Mouse (Mus musculus): ENCODE measurements around the gene Btd.

DNA sequence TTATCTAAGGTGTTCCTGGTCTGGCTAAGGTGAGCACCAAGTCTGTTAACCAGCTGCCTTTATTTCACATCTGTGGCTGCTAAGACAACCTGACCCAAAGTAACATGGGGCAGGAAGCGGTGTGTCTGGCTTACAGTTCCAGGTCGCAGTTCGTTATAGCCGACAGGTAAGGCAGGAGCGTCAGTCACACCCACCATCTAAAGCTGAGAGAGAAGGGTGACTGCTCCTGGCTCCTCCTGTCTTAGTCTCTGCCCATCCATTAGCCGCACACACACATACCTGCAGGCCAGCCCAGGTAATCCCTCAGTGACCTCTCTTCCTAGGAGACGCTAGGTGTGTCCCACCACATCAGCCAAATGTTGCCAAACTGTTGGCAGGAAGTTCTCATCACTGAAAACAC is 15.6 kb downstream of the Btd start:
- TF ChIP-seq CTCF (IDR thresholded peaks at IDR 0.05; ENCODE audit: low read depth) = no peak
- no peak for TF ChIP-seq EP300 (IDR thresholded peaks at IDR 0.05; ENCODE audit: low read depth)
